Mouse (Mus musculus) limb, embryonic 12.5 days (tissue): ENCODE data around the gene Olfr552. TPM values are rescaled to one million over a fixed set of nuclear protein-coding genes. Genes with fewer than 3 reads are reported as not detected.
"Not testable (repeated sequence)": the region's sequence is repeated elsewhere in the genome, so short reads cannot be mapped to it uniquely, and the experiment has no call there.

ENCODE experiments used
- ATAC-seq: fragments of 200-750 bp; cut with Nextera tagmentation; 2 replicates; pipeline ENCODE4 v1.8.0; 2017; ENCODE audit warnings: low read depth, moderate TSS enrichment; ENCODE audit not compliant: insufficient number of reproducible peaks, insufficient read depth, low FRiP score, low TSS enrichment
- H3K27ac ChIP-seq: fragments of 300-500 bp; sonication (generic); 2 replicates; pipeline ENCODE4 v1.5.1; 2016; ENCODE audit warnings: mild to moderate bottlenecking, moderate library complexity
- H3K27me3 ChIP-seq: fragments of 300-500 bp; sonication (generic); 2 replicates; pipeline ENCODE4 v1.6.1; 2016; ENCODE audit warnings: mild to moderate bottlenecking, moderate library complexity
- H3K36me3 ChIP-seq: fragments of 300-500 bp; sonication (generic); 2 replicates; pipeline ENCODE4 v1.6.1; 2016; ENCODE audit warnings: mild to moderate bottlenecking, moderate library complexity
- H3K4me1 ChIP-seq: fragments of 300-500 bp; sonication (generic); replicated peaks from 2 replicates; pipeline ENCODE4 v1.6.1; 2016
- H3K4me2 ChIP-seq: fragments of 300-500 bp; sonication (generic); 2 replicates; pipeline ENCODE4 v1.6.1; 2016; ENCODE audit warnings: mild to moderate bottlenecking, moderate library complexity
- H3K4me3 ChIP-seq: fragments of 300-500 bp; sonication (generic); replicated peaks from 2 replicates; pipeline ENCODE4 v1.5.1; 2016; ENCODE audit warnings: mild to moderate bottlenecking
- H3K9ac ChIP-seq: fragments of 300-500 bp; sonication (generic); replicated peaks from 2 replicates; pipeline ENCODE4 v1.6.1; 2016; ENCODE audit warnings: mild to moderate bottlenecking, moderate library complexity
- H3K9me3 ChIP-seq: fragments of 300-500 bp; sonication (generic); 2 replicates; pipeline ENCODE4 v1.6.1; 2016; ENCODE audit warnings: mild to moderate bottlenecking, moderate library complexity
- WGBS: fragments of 180-500 bp; shearing (Covaris S2); methylation state at CpG from one replicate; pipeline ENCODE4 v1.1.7; 2016; 5-methylcytosine and 5-hydroxymethylcytosine counted together
- polyA plus RNA-seq: library from polyadenylated mRNA; unstranded; fragments of >200 nt; fragmentation: Nextera tagmentation; extraction: Ambion mirVana; gene quantifications from 2 replicates; pipeline ENCODE4 v1.2.1, GENCODE M21; 2016

The Olfr552 gene
- polyA plus RNA-seq, 1 experiment from 2014 or later: not detected

GRCm38 (mm10) chr7:102619608-102620007 is 22.0 kb downstream of the Olfr552 start:
- ATAC-seq: no peak; the same call in 1 of the 2 replicates
- H3K4me2 ChIP-seq: no peak overlapping the region
- WGBS: 66% methylated on average over 5 of the region's 5 CpGs
- H3K9ac ChIP-seq: no peak overlapping the region
- no peaks in the 10 kb centered on the region for H3K27me3 ChIP-seq
- 0 out of 2 replicates have a peak, but pooled peaks cover 4% of the 10 kb centered on the region for H3K9me3 ChIP-seq
- no peaks in the 10 kb centered on the region for H3K36me3 ChIP-seq
- H3K4me1 ChIP-seq: no peaks in the 10 kb centered on the region
- no peak overlapping the region for H3K27ac ChIP-seq
- H3K4me3 ChIP-seq: no peak overlapping the region

DNA sequence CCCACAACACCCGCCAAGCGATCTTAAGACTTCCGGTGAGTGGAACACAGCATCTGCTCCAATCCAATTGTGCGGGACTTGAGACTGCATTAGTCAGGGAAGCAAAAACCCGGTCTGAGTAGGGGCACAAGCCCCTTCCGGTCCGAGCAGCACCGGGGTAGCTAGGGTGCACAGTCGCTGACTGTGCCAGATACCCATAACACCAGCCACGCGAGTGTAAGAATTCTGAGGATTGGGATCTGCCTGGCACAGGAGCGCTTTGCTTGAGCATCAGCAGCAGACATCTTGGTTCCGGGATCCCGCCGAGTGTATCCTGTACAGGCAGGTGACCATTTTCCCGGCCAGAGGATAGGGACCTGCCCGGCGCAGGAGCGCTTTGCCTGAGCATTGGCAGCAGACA is 22.8 kb downstream of the Olfr552 start:
- ATAC-seq: not testable (repeated sequence)

DNA sequence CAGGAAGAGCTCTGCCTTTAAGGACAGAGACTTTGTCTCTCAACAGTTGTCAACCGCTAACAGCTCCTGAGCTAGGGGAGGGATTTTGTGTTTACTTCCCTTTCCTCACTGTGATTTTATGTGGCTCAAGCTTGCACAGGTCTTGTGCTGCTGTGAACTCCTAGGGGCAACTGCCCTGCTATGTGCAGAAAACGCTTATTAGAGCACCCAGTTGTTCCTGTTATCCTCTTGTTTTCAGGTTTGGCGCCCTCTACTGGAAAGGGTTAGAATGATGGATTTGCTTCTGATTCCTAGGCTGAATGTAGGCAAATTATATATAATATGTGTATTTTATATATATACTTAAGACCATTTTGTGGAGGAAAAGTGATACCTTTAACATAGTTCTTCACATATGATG is 39.1 kb downstream of the Olfr552 start:
- no peak for ATAC-seq
- Histone ChIP-seq H3K4me3 (no peak overlapping the region), H3K27me3 (no peaks in the 10 kb centered on the region), H3K4me2 (no peak overlapping the region), H3K9ac (no peak overlapping the region), H3K27ac (no peak overlapping the region), H3K4me1 (no peaks in the 10 kb centered on the region), H3K9me3 (no peaks in the 10 kb centered on the region), H3K36me3 (no peaks in the 10 kb centered on the region)
- WGBS: 28% methylated on average over 3 of the region's 3 CpGs

More for the DNA sequence above, 22.8 kb downstream of the Olfr552 start:
- not testable (repeated sequence) for H3K9me3 ChIP-seq, H3K27ac ChIP-seq, H3K9ac ChIP-seq, H3K36me3 ChIP-seq, H3K27me3 ChIP-seq, H3K4me3 ChIP-seq, H3K4me2 ChIP-seq, H3K4me1 ChIP-seq
- WGBS: 91% methylated on average over 19 of the region's 19 CpGs

DNA sequence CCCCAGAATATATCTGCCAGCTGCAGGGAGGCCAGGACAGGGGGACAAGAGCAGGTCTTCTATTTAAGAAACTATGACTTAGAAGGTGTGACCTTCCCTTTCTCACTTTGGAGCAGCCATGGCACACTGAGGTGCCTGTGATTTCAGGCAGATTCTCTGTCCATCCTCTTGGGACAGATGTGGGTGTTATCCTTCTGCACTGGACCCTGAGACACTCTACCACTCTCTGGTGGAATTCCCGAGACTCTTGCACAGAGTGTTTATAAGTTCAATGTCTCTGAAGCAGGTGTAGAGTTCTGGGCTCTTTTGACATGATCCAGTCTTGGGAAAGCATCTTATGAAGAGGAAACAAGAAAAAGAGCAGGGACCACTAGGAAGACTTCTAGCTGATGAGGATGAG is 40.6 kb downstream of the Olfr552 start, which contains the start of gene Olfr554:
TSS of gene Olfr554 (plus strand) at position 301 of the 400 bp plus-strand sequence.
- no peak for ATAC-seq
- WGBS: 83% methylated on average over 1 of the region's 1 CpGs
- Histone ChIP-seq H3K9ac (no peak within 1 kb of the TSS), H3K36me3 (no peaks in the 10 kb centered on the region), H3K27me3 (no peaks in the 10 kb centered on the region), H3K4me2 (no peak within 1 kb of the TSS), H3K4me1 (no peaks in the 10 kb centered on the region), H3K9me3 (no peaks in the 10 kb centered on the region), H3K4me3 (no peak within 1 kb of the TSS), H3K27ac (no peak within 1 kb of the TSS)

DNA sequence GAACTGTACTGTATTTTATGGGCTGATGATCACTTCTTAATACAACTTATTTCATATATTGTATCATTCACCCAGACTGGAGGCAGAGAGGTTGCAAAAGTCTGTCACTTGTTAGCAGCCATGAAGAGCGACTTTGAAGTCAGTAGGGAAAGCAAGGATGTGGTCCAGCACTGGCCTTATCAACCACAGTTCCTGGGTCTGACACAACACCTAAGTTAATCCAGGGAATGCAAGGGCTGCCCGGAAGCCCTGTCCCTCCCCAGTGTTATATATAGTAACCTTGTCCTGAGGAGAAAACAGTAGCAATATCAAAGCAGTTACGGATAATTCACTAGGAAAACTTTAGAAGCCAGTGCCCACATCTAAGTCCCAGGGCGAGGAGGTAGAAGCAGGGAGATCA is 47.4 kb downstream of the Olfr552 start:
- not testable (repeated sequence) for H3K9me3 ChIP-seq, H3K4me1 ChIP-seq, H3K36me3 ChIP-seq, H3K27ac ChIP-seq, H3K4me3 ChIP-seq, H3K9ac ChIP-seq, H3K4me2 ChIP-seq, H3K27me3 ChIP-seq, ATAC-seq
- WGBS: 85% methylated on average over 4 of the region's 4 CpGs

Other genes starting within 250 kb of the Olfr552 start
- 190 and 192 TPM in 2 replicates for gene Rrm1, start 156.1 kb upstream of the Olfr552 start, polyA plus RNA-seq
- gene Olfr543, start 116.1 kb upstream of the Olfr552 start, polyA plus RNA-seq: 0.24 and 0.33 TPM in 2 replicates
- gene Olfr544, start 109.5 kb upstream of the Olfr552 start, polyA plus RNA-seq: not detected in 2 replicates
- gene Olfr545, start 98.2 kb upstream of the Olfr552 start, polyA plus RNA-seq: 0.09 TPM in 1 of 2 replicates, not detected in the other
- gene Olfr547, start 63.0 kb upstream of the Olfr552 start, polyA plus RNA-seq: not detected in 2 replicates
- gene Olfr548-ps1, start 56.9 kb upstream of the Olfr552 start, polyA plus RNA-seq: not detected in 2 replicates
- gene Olfr549, start 47.9 kb upstream of the Olfr552 start, polyA plus RNA-seq: not detected in 2 replicates
- 0.44 and 0.59 TPM in 2 replicates for gene Trim21, start 32.3 kb upstream of the Olfr552 start, polyA plus RNA-seq
- not detected in 2 replicates for gene Olfr550, start 26.3 kb upstream of the Olfr552 start, polyA plus RNA-seq
- not detected in 2 replicates for gene Olfr551, start 5.9 kb upstream of the Olfr552 start, polyA plus RNA-seq
- not detected in 2 replicates for gene Olfr553, start 20.4 kb downstream of the Olfr552 start, polyA plus RNA-seq
- gene Olfr554, start 40.7 kb downstream of the Olfr552 start, polyA plus RNA-seq: not detected in 2 replicates
- gene Olfr555, start 61.1 kb downstream of the Olfr552 start, polyA plus RNA-seq: not detected in 2 replicates
- gene Olfr556, start 67.1 kb downstream of the Olfr552 start, polyA plus RNA-seq: not detected in 2 replicates
- gene Trim68, start 89.6 kb downstream of the Olfr552 start, polyA plus RNA-seq: 14.9 and 15.0 TPM in 2 replicates
- gene Olfr557, start 98.1 kb downstream of the Olfr552 start, polyA plus RNA-seq: not detected in 2 replicates
- not detected in 2 replicates for gene Olfr558, start 104.4 kb downstream of the Olfr552 start, polyA plus RNA-seq
- not detected in 2 replicates for gene Olfr33, start 121.3 kb downstream of the Olfr552 start, polyA plus RNA-seq
- not detected in 2 replicates for gene Olfr559, start 129.7 kb downstream of the Olfr552 start, polyA plus RNA-seq
- not detected in 2 replicates for gene Olfr560, start 161.6 kb downstream of the Olfr552 start, polyA plus RNA-seq
- gene Olfr78, start 161.7 kb downstream of the Olfr552 start, polyA plus RNA-seq: not detected in 2 replicates
- not detected in 2 replicates for gene Olfr561, start 173.5 kb downstream of the Olfr552 start, polyA plus RNA-seq
- not detected in 2 replicates for gene Olfr564, start 205.7 kb downstream of the Olfr552 start, polyA plus RNA-seq